Mouse (Mus musculus): ENCODE measurements around the gene Ncoa1.
"Not testable (repeated sequence)": the region's sequence is repeated elsewhere in the genome, so short reads cannot be mapped to it uniquely, and the experiment has no call there.

Ncoa1 gene

DNA sequence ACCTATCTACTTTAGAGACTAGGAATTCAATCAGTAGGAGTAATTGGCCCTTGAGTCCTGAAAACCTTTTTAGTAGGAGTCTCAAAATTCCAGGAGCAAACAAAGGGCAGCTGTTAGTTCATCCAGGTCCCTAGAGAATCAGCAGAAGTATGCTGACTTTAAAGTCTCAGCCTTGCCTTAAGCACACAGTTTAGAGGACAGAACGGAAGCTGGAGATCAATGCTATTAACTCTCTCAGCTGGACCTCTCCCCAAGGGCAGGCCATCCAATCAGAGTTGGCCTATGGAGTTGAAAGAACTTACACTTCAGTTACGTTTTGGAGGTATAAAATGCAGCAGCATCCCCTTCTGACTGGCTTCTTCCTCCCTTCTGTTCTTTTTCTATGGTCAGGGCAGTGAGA lies 154.8 kb downstream of the Ncoa1 start:
- DNase-seq (ENCODE audit: low read depth, low spot score) = peak; percentile 72

DNA sequence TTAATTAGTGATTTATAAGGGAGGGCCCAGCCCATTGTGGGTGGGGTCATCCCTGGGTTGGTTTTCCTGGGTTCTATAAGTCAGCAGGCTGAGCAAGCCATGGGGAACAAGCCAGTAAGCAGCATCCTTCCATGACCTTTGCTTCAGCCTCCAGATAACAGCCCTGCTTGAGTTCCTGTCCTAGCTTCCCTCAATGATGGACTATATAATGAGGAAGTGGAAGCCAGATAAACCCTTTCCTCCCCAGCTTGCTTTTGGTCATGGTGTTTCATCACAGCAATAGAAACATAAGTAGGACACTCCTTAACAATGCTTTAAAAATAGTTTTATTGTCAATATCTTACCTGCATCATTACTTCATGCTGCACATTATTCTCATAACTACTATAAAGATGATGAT lies 163.2 kb downstream of the Ncoa1 start:
- DNase-seq (ENCODE audit: low read depth, low spot score) = no peak

DNA sequence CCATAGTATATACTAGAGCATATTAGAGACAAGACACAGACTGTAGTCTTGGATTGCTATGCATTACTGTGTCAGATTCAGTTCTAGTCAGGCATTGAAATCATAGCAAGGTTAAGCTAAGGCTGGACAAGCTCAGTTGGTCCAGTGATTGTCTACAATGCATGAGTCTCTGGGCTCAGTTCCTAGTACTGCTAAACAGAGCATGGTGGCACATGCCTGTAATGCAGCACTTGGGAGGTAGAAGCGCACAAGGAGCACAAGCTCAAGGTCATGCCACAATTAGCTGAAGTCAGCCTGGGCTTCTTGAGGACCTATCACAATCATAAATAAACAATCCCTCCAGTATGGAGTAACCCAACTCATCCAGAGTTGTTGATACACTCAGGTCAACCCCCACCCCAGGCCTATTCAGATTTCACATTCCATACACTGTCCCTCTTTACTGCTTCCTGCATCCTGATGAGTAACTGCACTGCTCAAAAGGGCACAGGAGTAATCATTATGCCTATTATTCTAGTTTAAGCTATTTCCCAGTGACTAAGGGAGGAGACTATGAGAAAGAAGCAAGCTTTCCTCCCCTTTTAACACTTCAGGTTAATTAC lies 170.2 kb downstream of the Ncoa1 start:
- no peak for DNase-seq (ENCODE audit: low read depth, low spot score)

DNA sequence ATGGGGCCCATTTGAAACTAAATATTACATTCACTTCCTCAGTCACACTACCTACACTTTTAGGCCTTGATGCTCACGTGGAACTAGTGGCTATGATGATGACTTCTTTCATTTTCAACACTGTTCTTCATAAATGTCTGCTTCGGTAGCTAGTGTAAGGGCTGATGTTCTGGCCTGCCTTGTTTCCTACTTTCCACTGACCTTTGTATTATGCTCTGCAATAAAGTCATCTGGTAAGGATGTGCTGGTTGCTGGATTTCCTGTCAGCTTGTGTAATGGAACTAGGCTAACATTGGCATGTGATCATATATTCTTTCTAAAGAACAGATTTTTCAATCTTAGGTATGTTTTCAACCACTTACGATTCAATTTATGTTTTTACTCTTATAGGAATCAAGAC lies 177.7 kb downstream of the Ncoa1 start:
- DNase-seq (ENCODE audit: low read depth, low spot score) = no peak

GRCm38 (mm10) chr12:4298626-4299025 lies 178.4 kb downstream of the Ncoa1 start:
- no peak for DNase-seq (ENCODE audit: low read depth, low spot score)

GRCm38 (mm10) chr12:4295881-4296280 lies 181.1 kb downstream of the Ncoa1 start:
- no peak for DNase-seq (ENCODE audit: low read depth, low spot score)

DNA sequence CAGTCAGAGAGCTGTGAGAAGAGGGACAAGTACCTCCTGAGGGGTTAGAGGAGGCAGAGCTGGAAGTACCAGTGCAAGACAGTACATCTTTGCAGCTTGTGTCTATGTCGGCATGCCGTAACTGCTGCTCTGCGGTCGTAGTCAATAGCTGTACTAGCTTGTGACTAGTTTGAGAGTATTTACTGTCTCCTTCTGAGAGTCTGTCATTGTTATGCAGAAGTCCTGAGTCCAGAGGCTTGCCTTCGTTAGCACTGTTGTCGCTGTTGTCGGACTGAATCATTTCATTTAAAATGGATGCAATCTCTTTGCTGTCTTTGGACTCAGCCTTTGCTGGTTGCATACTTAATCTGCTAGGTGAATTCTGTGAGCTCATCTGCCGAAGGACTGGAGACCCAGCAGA lies 181.7 kb downstream of the Ncoa1 start:
- DNase-seq (ENCODE audit: low read depth, low spot score) = peak; percentile 72

- DNase-seq (ENCODE audit: low read depth, low spot score) = no peak
Observed at GRCm38 (mm10) chr12:4293813-4294212, 183.2 kb downstream of the Ncoa1 start.

GRCm38 (mm10) chr12:4285186-4285585 lies 191.8 kb downstream of the Ncoa1 start:
- no peak for DNase-seq (ENCODE audit: low read depth, low spot score)

- no peak for DNase-seq (ENCODE audit: low read depth, low spot score)
Observed at GRCm38 (mm10) chr12:4279878-4280277, 197.1 kb downstream of the Ncoa1 start.

DNA sequence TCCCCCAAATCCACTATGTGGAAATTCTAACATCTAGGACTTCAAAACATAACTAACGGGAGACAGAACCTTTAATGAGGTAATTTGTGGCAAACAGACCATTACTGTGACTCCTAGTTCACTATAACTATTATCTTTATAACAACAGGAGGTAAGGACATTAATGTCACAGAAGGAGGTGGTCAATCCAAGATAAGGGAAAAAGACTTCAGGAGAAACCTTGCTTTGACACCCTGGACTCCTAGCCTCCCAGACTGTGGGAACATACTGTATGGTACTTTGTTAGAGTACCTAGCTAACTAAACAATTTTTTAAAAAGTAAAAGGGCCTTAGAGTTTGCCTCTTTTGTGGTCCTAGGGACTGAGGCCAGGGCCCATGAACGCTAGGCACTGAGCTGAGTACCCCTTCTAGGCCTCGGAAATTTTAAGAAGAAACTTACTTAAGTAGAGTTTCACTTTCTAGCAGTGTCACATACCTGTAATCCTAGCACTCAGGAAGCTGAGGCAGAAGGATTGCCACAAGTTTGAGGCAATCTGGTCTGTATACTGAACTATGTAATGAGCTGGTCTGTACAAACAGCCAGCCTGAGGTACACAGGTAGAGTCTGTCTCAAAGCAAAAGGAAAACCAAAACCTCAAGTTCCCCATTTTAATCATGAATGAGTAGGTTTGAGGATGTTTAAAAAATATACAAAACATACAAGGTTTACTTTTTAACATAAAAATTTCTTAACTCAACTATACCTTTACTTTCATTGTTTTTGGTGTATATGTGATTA lies 197.8 kb downstream of the Ncoa1 start:
- no peak for DNase-seq (ENCODE audit: low read depth, low spot score)

GRCm38 (mm10) chr12:4271078-4271477 lies 205.9 kb downstream of the Ncoa1 start:
- DNase-seq (ENCODE audit: low read depth, low spot score) = no peak

DNA sequence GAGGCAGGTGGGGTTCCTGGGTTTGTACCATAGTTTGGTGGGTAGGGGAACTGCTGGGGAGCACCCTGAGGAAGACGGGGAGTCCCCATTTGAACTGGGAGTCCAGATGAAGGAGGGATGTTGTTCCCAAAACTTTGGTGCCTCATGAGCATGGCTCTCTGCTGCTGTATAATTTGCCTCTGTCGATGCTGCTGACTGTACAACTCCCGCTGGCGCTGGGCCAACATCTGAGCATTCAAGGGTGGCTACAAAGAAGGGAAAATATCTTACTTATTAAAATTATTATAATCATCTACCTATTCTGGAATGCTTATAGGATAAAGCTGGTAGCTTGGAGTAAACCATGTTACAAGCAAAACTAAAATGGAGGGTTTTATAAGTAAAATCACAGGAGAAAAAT lies 209.2 kb downstream of the Ncoa1 start:
- DNase-seq (ENCODE audit: low read depth, low spot score) = no peak

GRCm38 (mm10) chr12:4252742-4253655 lies 224.0 kb downstream of the Ncoa1 start:
- no peak for DNase-seq (ENCODE audit: low read depth, low spot score)

DNA sequence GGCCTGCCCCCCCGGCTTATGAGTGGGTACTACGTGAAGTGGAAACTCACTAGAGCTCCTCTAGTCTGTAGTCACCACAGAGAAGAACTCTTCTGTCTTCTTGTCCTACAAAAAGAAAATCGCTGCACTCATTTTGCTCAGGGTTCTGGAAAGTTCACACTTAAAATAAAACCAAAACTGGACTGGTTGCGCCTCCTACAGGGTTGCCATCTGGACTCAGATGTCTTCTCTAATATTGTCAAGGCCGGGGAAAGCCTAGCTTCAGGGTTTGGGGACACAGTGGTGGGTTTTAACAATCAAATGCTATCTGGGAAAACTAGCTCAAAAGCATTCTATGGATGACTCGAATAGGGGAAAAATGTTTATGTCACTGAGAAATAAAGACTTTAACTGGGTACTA lies 227.2 kb downstream of the Ncoa1 start:
- DNase-seq (ENCODE audit: low read depth, low spot score) = no peak

DNA sequence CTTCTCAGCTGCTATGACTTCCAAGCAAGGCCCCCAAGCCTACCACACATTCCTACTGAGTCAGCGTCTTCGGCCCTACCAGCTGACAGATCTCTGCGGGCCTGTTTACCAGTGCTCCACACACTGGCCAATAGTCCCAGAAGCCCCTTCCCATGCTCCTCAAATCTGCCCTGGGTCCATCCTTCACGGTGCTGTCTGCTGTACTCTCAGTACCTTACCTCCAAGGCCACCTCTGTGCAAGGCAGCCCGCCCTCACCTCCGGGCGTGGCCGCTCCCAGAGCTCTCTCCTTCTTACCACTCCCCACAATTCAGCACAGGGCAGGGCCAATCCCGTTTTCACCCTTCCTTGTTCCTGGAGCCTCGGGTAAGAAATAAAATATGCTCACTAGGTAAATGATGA lies 231.2 kb downstream of the Ncoa1 start:
- peak; percentile 28 for DNase-seq (ENCODE audit: low read depth, low spot score)

DNA sequence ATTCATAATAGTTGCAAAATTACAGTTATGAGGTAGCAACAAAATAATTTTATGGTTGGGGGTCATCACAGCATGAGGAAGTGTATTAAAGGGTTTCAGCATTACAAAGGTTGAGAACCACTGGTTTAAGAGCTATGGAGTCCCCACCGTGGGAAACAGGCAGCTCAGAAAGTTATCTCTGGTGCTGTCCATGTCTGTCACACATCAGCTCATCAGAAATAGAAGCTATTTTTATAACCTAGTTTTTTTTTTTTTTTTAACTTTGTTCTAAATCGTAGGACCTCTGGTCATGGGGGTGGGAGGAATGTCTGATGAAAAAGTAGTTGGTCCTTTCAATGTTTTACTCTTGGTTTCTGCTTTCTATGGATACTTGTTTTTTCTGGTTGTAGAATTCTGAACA lies 233.2 kb downstream of the Ncoa1 start:
- no peak for DNase-seq (ENCODE audit: low read depth, low spot score)

DNA sequence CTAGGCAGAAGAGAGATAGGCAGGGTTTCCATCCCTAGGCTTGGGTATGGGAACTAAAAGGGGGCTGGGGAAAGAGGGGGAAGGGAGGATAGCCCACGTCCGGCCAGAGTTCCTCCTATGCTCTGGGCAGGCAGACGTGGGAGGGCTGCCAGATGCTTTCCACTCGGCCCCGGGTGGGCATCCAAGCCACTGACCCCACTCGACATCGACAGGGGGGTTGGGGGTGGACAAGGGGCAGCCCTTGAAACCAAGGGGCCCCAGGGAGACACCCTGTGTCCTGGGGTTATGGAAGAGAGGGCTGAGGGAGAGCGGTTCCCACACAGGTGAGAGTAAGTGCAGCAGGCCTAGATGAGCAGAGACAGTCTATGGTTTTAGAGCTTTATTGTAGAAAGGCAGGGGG lies 236.7 kb downstream of the Ncoa1 start:
- DNase-seq (ENCODE audit: low read depth, low spot score) = not testable (repeated sequence)

GRCm38 (mm10) chr12:4237481-4237880 lies 239.5 kb downstream of the Ncoa1 start:
- DNase-seq (ENCODE audit: low read depth, low spot score) = no peak

GRCm38 (mm10) chr12:4233572-4234508 lies 243.1 kb downstream of the Ncoa1 start, which contains the start of the genes Ptrhd1 and Cenpo:
Ptrhd1 (plus strand) TSS chr12:4234027.
Cenpo (minus strand) TSS chr12:4234294.
- DNase-seq (ENCODE audit: low read depth, low spot score) = peak; percentile 99

DNA sequence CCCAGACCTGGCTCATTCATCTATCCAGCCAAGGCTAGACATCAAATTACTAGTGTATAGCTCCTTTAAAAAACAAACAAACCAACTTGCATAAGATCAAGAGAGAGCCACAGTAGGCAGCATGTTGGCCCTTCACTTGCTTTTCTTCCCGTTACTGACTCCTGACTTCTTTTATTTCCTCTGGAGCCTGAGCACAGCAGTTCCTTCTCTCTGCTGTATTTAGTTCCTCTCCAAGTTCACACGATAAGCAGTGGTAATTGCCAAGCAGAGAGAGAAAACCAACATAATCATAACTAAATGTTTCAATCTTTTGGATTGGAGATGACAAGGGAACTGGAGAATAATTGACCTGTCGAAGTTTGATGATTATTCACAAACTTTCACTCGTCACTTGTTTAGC lies 244.2 kb downstream of the Ncoa1 start:
- no peak for DNase-seq (ENCODE audit: low read depth, low spot score)
